Mouse (Mus musculus): ENCODE measurements around the gene Gm14434.
"Not testable (repeated sequence)": the region's sequence is repeated elsewhere in the genome, so short reads cannot be mapped to it uniquely, and the experiment has no call there.

Gm14434 gene

DNA sequence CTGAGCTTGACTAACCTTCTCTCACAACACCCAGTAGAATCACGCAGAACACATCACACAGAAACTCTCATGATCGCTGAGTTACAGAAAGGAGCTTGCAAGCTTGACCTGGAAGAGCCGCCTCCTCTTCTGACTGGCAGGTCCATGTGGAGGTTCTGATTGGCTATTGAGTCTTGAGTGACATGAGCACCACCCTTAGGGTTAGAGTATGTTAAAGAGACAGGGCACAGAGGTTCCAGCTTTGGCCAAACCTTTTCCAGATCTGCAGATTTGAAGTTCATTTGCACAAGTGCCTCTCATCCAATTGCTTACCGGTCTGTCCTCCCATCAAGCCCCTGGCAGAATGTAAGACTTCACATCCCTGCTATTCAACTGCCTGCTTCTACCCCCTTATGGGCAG lies at the start of gene Gm14434:
Gm14434 (minus strand) TSS at position 101 of the 400 bp plus-strand sequence.
- DNase-seq = not testable (repeated sequence)

DNA sequence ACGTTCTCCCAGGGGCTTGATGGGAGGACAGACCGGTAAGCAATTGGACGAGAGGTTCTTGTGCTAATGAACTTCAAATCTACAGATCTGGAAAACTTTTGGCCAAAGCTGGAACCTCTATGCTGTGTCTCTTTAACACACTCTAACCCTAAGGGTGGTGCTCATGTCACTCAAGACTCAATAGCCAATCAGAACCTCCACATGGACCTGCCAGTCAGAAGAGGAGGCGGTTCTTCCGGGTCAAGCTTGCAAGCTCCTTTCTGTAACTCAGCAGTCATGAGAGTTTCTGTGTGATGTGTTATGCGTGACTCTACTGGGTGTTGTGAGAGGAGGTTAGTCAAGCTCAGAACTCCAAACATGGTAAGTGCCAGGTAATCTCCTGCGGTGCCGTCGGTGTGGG lies 34.2 kb upstream of the Gm14434 start, which contains the start of gene Zfp967:
Zfp967 (plus strand) TSS at position 301 of the 400 bp plus-strand sequence.
- not testable (repeated sequence) for DNase-seq

- DNase-seq = not testable (repeated sequence)
Observed at GRCm38 (mm10) chr2:176423294-176423693, 63.3 kb downstream of the Gm14434 start, which contains the start of gene Gm14435. Gm14435 (plus strand) TSS chr2:176423594.

Measured in cerebellum, postnatal 25 days (tissue).